Mouse (Mus musculus) right cerebral cortex, adult 18-20 months (tissue): Measurements from ENCODE around the gene Fthl17b.
"Not testable (repeated sequence)": the region's sequence is repeated elsewhere in the genome, so short reads cannot be mapped to it uniquely, and the experiment has no call there.

Experiments
- DNase-seq: peaks from one replicate; pipeline ENCODE4 v3.0.0; 2022; ENCODE audit warnings: mixed read lengths

Fthl17b gene

GRCm38 (mm10) chrX:8962875-8963274, at the start of gene Fthl17b:
Fthl17b (minus strand) TSS chrX:8962975.
- DNase-seq, result not testable (repeated sequence)

GRCm38 (mm10) chrX:8986655-8987054, 23.9 kb upstream of the Fthl17b start, which contains the start of gene Fthl17d:
Fthl17d (minus strand) TSS chrX:8986755.
- not testable (repeated sequence) for DNase-seq

- not testable (repeated sequence) for DNase-seq
Measured at GRCm38 (mm10) chrX:8976459-8976858, 13.7 kb upstream of the Fthl17b start, which contains the start of gene Fthl17c. Fthl17c (minus strand) TSS chrX:8976559.

GRCm38 (mm10) chrX:8964618-8965017, 1.8 kb upstream of the Fthl17b start:
- DNase-seq, result peak; percentile 5

- DNase-seq, result peak; percentile 83
Measured at GRCm38 (mm10) chrX:8948130-8948805, 14.5 kb downstream of the Fthl17b start.

- DNase-seq, result no peak
Measured at GRCm38 (mm10) chrX:8944041-8944440, 18.7 kb downstream of the Fthl17b start.

GRCm38 (mm10) chrX:8927308-8927707, 35.5 kb downstream of the Fthl17b start:
- DNase-seq, result no peak

GRCm38 (mm10) chrX:8921813-8922607, 40.8 kb downstream of the Fthl17b start:
- DNase-seq, result no peak

- DNase-seq, result no peak
Measured at GRCm38 (mm10) chrX:8921080-8921479, 41.7 kb downstream of the Fthl17b start.
